Mouse (Mus musculus): Measurements from ENCODE around the gene 4921539E11Rik. TPM values are rescaled to one million over a fixed set of nuclear protein-coding genes. Genes with fewer than 3 reads are reported as not detected.

The 4921539E11Rik gene
- polyA plus RNA-seq, 1 experiment, result not detected

GRCm38 (mm10) chr4:103303851-103304250, 13.2 kb upstream of the 4921539E11Rik start:
- no peak overlapping the region for H3K4me3 ChIP-seq (ENCODE audit: insufficient read depth, low read length)
- H3K27ac ChIP-seq (ENCODE audit: insufficient read depth, low read length), result no peak overlapping the region
- 0 out of 2 replicates have a peak, but pooled peaks cover 1% of the 10 kb centered on the region for H3K4me1 ChIP-seq (ENCODE audit: control insufficient read depth, insufficient read depth, low read length)
- TF ChIP-seq CTCF (IDR thresholded peaks at IDR 0.05; ENCODE audit: extremely low read depth, insufficient read depth, low read length) (no peak), POLR2A (IDR thresholded peaks at IDR 0.05; ENCODE audit: extremely low read depth, insufficient read depth, low read length) (no peak)

- H3K4me1 ChIP-seq (ENCODE audit: control insufficient read depth, insufficient read depth, low read length), result 0 out of 2 replicates have a peak, but pooled peaks cover 1% of the 10 kb centered on the region
- TF ChIP-seq CTCF (IDR thresholded peaks at IDR 0.05; ENCODE audit: extremely low read depth, insufficient read depth, low read length) (no peak), POLR2A (IDR thresholded peaks at IDR 0.05; ENCODE audit: extremely low read depth, insufficient read depth, low read length) (no peak)
- no peak overlapping the region; the same call in 1 of the 2 replicates for H3K4me3 ChIP-seq (ENCODE audit: insufficient read depth, low read length)
- no peak overlapping the region for H3K27ac ChIP-seq (ENCODE audit: insufficient read depth, low read length)
Measured at GRCm38 (mm10) chr4:103299342-103299741, 8.7 kb upstream of the 4921539E11Rik start.

- H3K4me1 ChIP-seq (ENCODE audit: control insufficient read depth, insufficient read depth, low read length), result no peaks in the 10 kb centered on the region
- TF ChIP-seq POLR2A (IDR thresholded peaks at IDR 0.05; ENCODE audit: extremely low read depth, insufficient read depth, low read length) (no peak), CTCF (IDR thresholded peaks at IDR 0.05; ENCODE audit: extremely low read depth, insufficient read depth, low read length) (no peak)
- H3K4me3 ChIP-seq (ENCODE audit: insufficient read depth, low read length), result no peak overlapping the region
- H3K27ac ChIP-seq (ENCODE audit: insufficient read depth, low read length), result no peak overlapping the region
Measured at GRCm38 (mm10) chr4:103288342-103288741, 2.3 kb downstream of the 4921539E11Rik start.

- no peaks in the 10 kb centered on the region for H3K4me1 ChIP-seq (ENCODE audit: control insufficient read depth, insufficient read depth, low read length)
- H3K4me3 ChIP-seq (ENCODE audit: insufficient read depth, low read length), result no peak overlapping the region
- no peak for TF ChIP-seq CTCF (IDR thresholded peaks at IDR 0.05; ENCODE audit: extremely low read depth, insufficient read depth, low read length)
- no peak for TF ChIP-seq POLR2A (IDR thresholded peaks at IDR 0.05; ENCODE audit: extremely low read depth, insufficient read depth, low read length)
- H3K27ac ChIP-seq (ENCODE audit: insufficient read depth, low read length), result no peak overlapping the region
Measured at GRCm38 (mm10) chr4:103273021-103273420, 17.6 kb downstream of the 4921539E11Rik start.

GRCm38 (mm10) chr4:103269336-103269735, 21.3 kb downstream of the 4921539E11Rik start:
- TF ChIP-seq POLR2A (IDR thresholded peaks at IDR 0.05; ENCODE audit: extremely low read depth, insufficient read depth, low read length) (no peak), CTCF (IDR thresholded peaks at IDR 0.05; ENCODE audit: extremely low read depth, insufficient read depth, low read length) (no peak)
- Histone ChIP-seq H3K27ac (ENCODE audit: insufficient read depth, low read length) (no peak overlapping the region), H3K4me3 (ENCODE audit: insufficient read depth, low read length) (no peak overlapping the region), H3K4me1 (ENCODE audit: control insufficient read depth, insufficient read depth, low read length) (no peaks in the 10 kb centered on the region)

GRCm38 (mm10) chr4:103265166-103265565, 25.5 kb downstream of the 4921539E11Rik start:
- no peak overlapping the region for H3K27ac ChIP-seq (ENCODE audit: insufficient read depth, low read length)
- TF ChIP-seq POLR2A (IDR thresholded peaks at IDR 0.05; ENCODE audit: extremely low read depth, insufficient read depth, low read length) (no peak), CTCF (IDR thresholded peaks at IDR 0.05; ENCODE audit: extremely low read depth, insufficient read depth, low read length) (no peak)
- no peaks in the 10 kb centered on the region for H3K4me1 ChIP-seq (ENCODE audit: control insufficient read depth, insufficient read depth, low read length)
- H3K4me3 ChIP-seq (ENCODE audit: insufficient read depth, low read length), result no peak overlapping the region

GRCm38 (mm10) chr4:103263812-103264396, 26.8 kb downstream of the 4921539E11Rik start:
- no peaks in the 10 kb centered on the region for H3K4me1 ChIP-seq (ENCODE audit: control insufficient read depth, insufficient read depth, low read length)
- TF ChIP-seq CTCF (IDR thresholded peaks at IDR 0.05; ENCODE audit: extremely low read depth, insufficient read depth, low read length) (no peak), POLR2A (IDR thresholded peaks at IDR 0.05; ENCODE audit: extremely low read depth, insufficient read depth, low read length) (no peak)
- no peak overlapping the region for H3K4me3 ChIP-seq (ENCODE audit: insufficient read depth, low read length)
- no peak overlapping the region for H3K27ac ChIP-seq (ENCODE audit: insufficient read depth, low read length)

GRCm38 (mm10) chr4:103263378-103263777, 27.3 kb downstream of the 4921539E11Rik start:
- Histone ChIP-seq H3K4me1 (ENCODE audit: control insufficient read depth, insufficient read depth, low read length) (no peaks in the 10 kb centered on the region), H3K27ac (ENCODE audit: insufficient read depth, low read length) (no peak overlapping the region), H3K4me3 (ENCODE audit: insufficient read depth, low read length) (no peak overlapping the region)
- no peak for TF ChIP-seq POLR2A (IDR thresholded peaks at IDR 0.05; ENCODE audit: extremely low read depth, insufficient read depth, low read length)
- no peak for TF ChIP-seq CTCF (IDR thresholded peaks at IDR 0.05; ENCODE audit: extremely low read depth, insufficient read depth, low read length)

- TF ChIP-seq CTCF (IDR thresholded peaks at IDR 0.05; ENCODE audit: extremely low read depth, insufficient read depth, low read length) (no peak; the same call in 1 of the 2 replicates), POLR2A (IDR thresholded peaks at IDR 0.05; ENCODE audit: extremely low read depth, insufficient read depth, low read length) (no peak)
- Histone ChIP-seq H3K27ac (ENCODE audit: insufficient read depth, low read length) (no peak overlapping the region), H3K4me3 (ENCODE audit: insufficient read depth, low read length) (no peak overlapping the region), H3K4me1 (ENCODE audit: control insufficient read depth, insufficient read depth, low read length) (no peaks in the 10 kb centered on the region)
Measured at GRCm38 (mm10) chr4:103258817-103259216, 31.8 kb downstream of the 4921539E11Rik start.

- TF ChIP-seq CTCF (IDR thresholded peaks at IDR 0.05; ENCODE audit: extremely low read depth, insufficient read depth, low read length) (no peak), POLR2A (IDR thresholded peaks at IDR 0.05; ENCODE audit: extremely low read depth, insufficient read depth, low read length) (no peak)
Measured at GRCm38 (mm10) chr4:103253846-103254245, 36.8 kb downstream of the 4921539E11Rik start.

More at GRCm38 (mm10) chr4:103253846-103254245, 36.8 kb downstream of the 4921539E11Rik start:
- H3K27ac ChIP-seq (ENCODE audit: insufficient read depth, low read length), result no peak overlapping the region
- H3K4me1 ChIP-seq (ENCODE audit: control insufficient read depth, insufficient read depth, low read length), result no peaks in the 10 kb centered on the region
- no peak overlapping the region for H3K4me3 ChIP-seq (ENCODE audit: insufficient read depth, low read length)

Measured in cortical plate, adult 2 months (tissue).